Mouse (Mus musculus) midbrain, postnatal 0 days (tissue): ENCODE measurements around the gene Otulin. TPM values are rescaled to one million over a fixed set of nuclear protein-coding genes. Genes with fewer than 3 reads are reported as not detected.

Experiments used
- ATAC-seq: fragments of 200-750 bp; cut with Nextera tagmentation; 2 replicates; pipeline ENCODE4 v1.8.0; 2017; ENCODE audit warnings: moderate number of reproducible peaks, mild to moderate bottlenecking, moderate TSS enrichment, moderate library complexity; ENCODE audit not compliant: low FRiP score
- DNase-seq: peaks from one replicate; pipeline ENCODE4 v3.0.0-alpha.2; 2015; ENCODE audit warnings: low spot score
- H3K27ac ChIP-seq: fragments of 300-500 bp; sonication (generic); 2 replicates; pipeline ENCODE4 v1.5.1; 2014; ENCODE audit warnings: low read depth, mild to moderate bottlenecking, low read length, mixed read lengths
- H3K27me3 ChIP-seq: fragments of 300-500 bp; sonication (generic); 2 replicates; pipeline ENCODE4 v1.6.1; 2014; ENCODE audit warnings: low read length, control low read depth, mixed read lengths; ENCODE audit not compliant: insufficient read depth
- H3K36me3 ChIP-seq: fragments of 300-500 bp; sonication (generic); 2 replicates; pipeline ENCODE4 v1.6.1; 2014; ENCODE audit warnings: low read length, control low read depth, mixed read lengths; ENCODE audit not compliant: insufficient read depth
- H3K4me1 ChIP-seq: fragments of 300-500 bp; sonication (generic); 2 replicates; pipeline ENCODE4 v1.6.1; 2014; ENCODE audit warnings: mild to moderate bottlenecking, control low read depth, antibody characterized with exemption, low read length, mixed read lengths; ENCODE audit not compliant: insufficient read depth
- H3K4me2 ChIP-seq: fragments of 300-500 bp; sonication (generic); 2 replicates; pipeline ENCODE4 v1.6.1; 2014; ENCODE audit warnings: low read depth, mild to moderate bottlenecking, low read length, mixed read lengths; ENCODE audit not compliant: poor library complexity, severe bottlenecking
- H3K4me3 ChIP-seq: fragments of 300-500 bp; sonication (generic); 2 replicates; pipeline ENCODE4 v1.5.1; 2014; ENCODE audit warnings: low read depth, mild to moderate bottlenecking, low read length, moderate library complexity
- H3K9ac ChIP-seq: fragments of 300-500 bp; sonication (generic); replicated peaks from 2 replicates; pipeline ENCODE4 v1.6.1; 2014; ENCODE audit warnings: mild to moderate bottlenecking, low read length, moderate library complexity, mixed read lengths; ENCODE audit not compliant: poor library complexity, severe bottlenecking
- H3K9me3 ChIP-seq: fragments of 300-500 bp; sonication (generic); 2 replicates; pipeline ENCODE4 v1.6.1; 2016; ENCODE audit warnings: low read length, control low read depth
- CTCF ChIP-seq: IDR thresholded peaks from 2 replicates; pipeline ENCODE4 v1.5.1; 2016; ENCODE audit warnings: antibody characterized with exemption, mild to moderate bottlenecking
- WGBS: fragments of 180-500 bp; shearing (Covaris S2); extraction: QIAGEN DNeasy Blood & Tissue Kit; methylation state at CpG from one replicate; pipeline ENCODE4 v1.1.7; 2014; 5-methylcytosine and 5-hydroxymethylcytosine counted together
- polyA plus RNA-seq: library from polyadenylated mRNA; unstranded; fragments of >200 nt; fragmentation: Nextera tagmentation; extraction: Ambion mirVana; gene quantifications from 2 replicates; pipeline ENCODE4 v1.2.1, GENCODE M21; 2015
- total RNA-seq: library from RNA; depleted of rRNA; stranded (reverse); fragments of >200 nt; gene quantifications from 2 replicates; pipeline ENCODE4 v1.2.3, GENCODE M21; 2014

The Otulin gene
- total and polyA plus RNA-seq, 2 experiments from 2014 or later: 17.8 to 23.9 TPM

GRCm38 (mm10) chr15:27618778-27619533 is 11.5 kb downstream of the Otulin start:
- Histone ChIP-seq H3K4me1 (no peaks in the 10 kb centered on the region), H3K27ac (no peak overlapping the region), H3K9ac (no peak overlapping the region), H3K4me2 (no peak overlapping the region), H3K36me3 (peaks cover 19% of the 10 kb centered on the region), H3K9me3 (no peaks in the 10 kb centered on the region), H3K4me3 (no peak overlapping the region), H3K27me3 (no peaks in the 10 kb centered on the region)
- no peak for TF ChIP-seq CTCF
- DNase-seq (no peak), ATAC-seq (no peak)
- 89% methylated on average over 6 of the region's 6 CpGs for WGBS

GRCm38 (mm10) chr15:27617227-27617626 is 13.3 kb downstream of the Otulin start:
- H3K4me2 ChIP-seq: no peak overlapping the region
- no peaks in the 10 kb centered on the region for H3K27me3 ChIP-seq
- H3K4me1 ChIP-seq: no peaks in the 10 kb centered on the region
- DNase-seq (no peak), ATAC-seq (no peak)
- no peak for TF ChIP-seq CTCF
- WGBS: 91% methylated on average over 3 of the region's 3 CpGs
- no peak overlapping the region for H3K4me3 ChIP-seq
- peaks cover 11% of the 10 kb centered on the region for H3K36me3 ChIP-seq
- H3K9ac ChIP-seq: no peak overlapping the region
- H3K27ac ChIP-seq: no peak overlapping the region
- H3K9me3 ChIP-seq: no peaks in the 10 kb centered on the region

DNA sequence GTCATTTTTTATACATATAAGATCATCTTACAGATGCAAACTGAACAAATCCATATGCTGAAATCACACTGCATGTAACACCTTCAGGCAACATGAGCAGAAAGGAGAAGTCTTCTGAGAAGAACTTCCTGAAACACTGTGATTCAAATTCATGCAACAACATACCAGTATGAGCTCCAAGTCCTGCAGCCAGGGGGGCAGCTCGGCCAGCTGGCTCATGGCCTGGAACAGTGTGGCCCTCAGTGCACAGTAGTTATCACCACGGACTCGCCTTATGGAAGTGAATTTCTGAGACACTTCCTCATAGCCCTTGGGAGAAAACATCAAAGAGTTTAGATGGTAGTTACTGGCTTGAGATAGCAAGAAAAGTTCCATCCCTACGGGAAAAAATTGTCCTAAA is 14.3 kb downstream of the Otulin start:
- Histone ChIP-seq H3K4me2 (no peak overlapping the region), H3K27ac (no peak overlapping the region), H3K27me3 (no peaks in the 10 kb centered on the region), H3K9ac (no peak overlapping the region), H3K4me3 (no peak overlapping the region), H3K4me1 (no peaks in the 10 kb centered on the region), H3K36me3 (peaks cover 11% of the 10 kb centered on the region), H3K9me3 (no peaks in the 10 kb centered on the region)
- WGBS: 72% methylated on average over 4 of the region's 4 CpGs
- TF ChIP-seq CTCF: no peak
- DNase-seq: peak; percentile 28
- ATAC-seq: no peak

- 93% methylated on average over 4 of the region's 4 CpGs for WGBS
- Histone ChIP-seq H3K4me3 (no peak overlapping the region), H3K27ac (no peak overlapping the region), H3K9me3 (no peaks in the 10 kb centered on the region), H3K9ac (no peak overlapping the region), H3K4me1 (no peaks in the 10 kb centered on the region), H3K27me3 (no peaks in the 10 kb centered on the region), H3K4me2 (no peak overlapping the region), H3K36me3 (peaks cover 15% of the 10 kb centered on the region)
- ATAC-seq (no peak), DNase-seq (no peak)
- TF ChIP-seq CTCF: no peak
Observed at GRCm38 (mm10) chr15:27613255-27613654, 17.2 kb downstream of the Otulin start.

DNA sequence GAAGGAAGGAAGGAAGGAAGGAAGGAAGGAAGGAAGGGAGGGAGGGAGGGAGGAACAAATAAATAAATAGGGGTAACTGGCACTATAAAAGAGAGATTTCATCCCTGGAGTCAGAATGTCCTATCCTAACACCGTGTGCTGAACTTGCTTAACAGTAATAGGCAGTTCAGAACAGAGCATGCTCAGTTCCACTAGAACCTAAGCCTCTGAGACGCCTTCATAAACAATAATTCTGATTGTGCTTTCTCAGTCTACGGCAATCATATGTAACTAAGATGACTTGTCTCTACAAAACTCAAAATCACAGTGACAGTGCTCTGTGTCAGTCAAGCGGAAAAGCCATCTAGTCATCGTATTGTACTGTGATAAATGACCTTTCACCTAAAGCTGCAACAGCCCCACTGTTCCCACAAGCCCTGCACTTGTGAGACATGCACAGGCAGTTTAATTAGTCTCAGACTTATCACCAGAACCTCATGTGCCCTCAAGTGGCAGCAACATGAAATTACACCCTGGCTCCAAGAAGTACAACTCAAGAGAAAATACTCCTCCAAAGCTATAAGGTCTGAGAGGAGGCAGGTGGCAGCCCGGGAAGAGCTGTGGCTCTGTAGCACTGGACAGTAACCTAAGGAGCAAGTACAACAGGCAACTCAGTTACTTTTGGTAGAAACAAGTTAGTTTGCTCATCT is 17.8 kb downstream of the Otulin start:
- Histone ChIP-seq H3K4me1 (no peaks in the 10 kb centered on the region), H3K27ac (no peak overlapping the region), H3K4me3 (no peak overlapping the region), H3K9me3 (no peaks in the 10 kb centered on the region), H3K36me3 (peaks cover 13% of the 10 kb centered on the region), H3K27me3 (no peaks in the 10 kb centered on the region), H3K4me2 (no peak overlapping the region), H3K9ac (no peak overlapping the region)
- TF ChIP-seq CTCF: peak; percentile 93
- 38% methylated on average over 6 of the region's 6 CpGs for WGBS
- DNase-seq (peak; percentile 89), ATAC-seq (peak; percentile 69; the same call in 1 of the 2 replicates)

GRCm38 (mm10) chr15:27609554-27609953 is 20.9 kb downstream of the Otulin start:
- no peak overlapping the region for H3K27ac ChIP-seq
- H3K36me3 ChIP-seq: peaks cover 14% of the 10 kb centered on the region
- no peak for DNase-seq
- no peak for ATAC-seq
- no peak overlapping the region for H3K9ac ChIP-seq
- H3K4me3 ChIP-seq: no peak overlapping the region
- no peaks in the 10 kb centered on the region for H3K27me3 ChIP-seq
- H3K9me3 ChIP-seq: no peaks in the 10 kb centered on the region
- H3K4me2 ChIP-seq: no peak overlapping the region
- TF ChIP-seq CTCF: no peak
- WGBS: 85% methylated on average over 4 of the region's 4 CpGs
- H3K4me1 ChIP-seq: no peaks in the 10 kb centered on the region
